Mouse (Mus musculus) hindbrain, embryonic 16.5 days (tissue): ENCODE measurements around the gene Gm2056. TPM values are rescaled to one million over a fixed set of nuclear protein-coding genes. Genes with fewer than 3 reads are reported as not detected.
"Not testable (repeated sequence)": the region's sequence is repeated elsewhere in the genome, so short reads cannot be mapped to it uniquely, and the experiment has no call there.

Experiments
- ATAC-seq: fragments of 200-750 bp; cut with Nextera tagmentation; 2 replicates; pipeline ENCODE4 v1.8.0; 2017; ENCODE audit warnings: moderate TSS enrichment, moderate library complexity
- H3K27ac ChIP-seq: fragments of 300-500 bp; sonication (generic); 2 replicates; pipeline ENCODE4 v1.5.1; 2014; ENCODE audit warnings: low read depth, mild to moderate bottlenecking, control low read depth, low read length, moderate library complexity
- H3K27me3 ChIP-seq: fragments of 300-500 bp; sonication (generic); replicated peaks from 2 replicates; pipeline ENCODE4 v1.6.1; 2014; ENCODE audit warnings: low read length; ENCODE audit not compliant: control insufficient read depth, insufficient read depth
- H3K36me3 ChIP-seq: fragments of 300-500 bp; sonication (generic); 2 replicates; pipeline ENCODE4 v1.6.1; 2014; ENCODE audit warnings: mild to moderate bottlenecking, low read length, moderate library complexity, mixed read lengths; ENCODE audit not compliant: control insufficient read depth, insufficient read depth
- H3K4me1 ChIP-seq: fragments of 300-500 bp; sonication (generic); 2 replicates; pipeline ENCODE4 v1.6.1; 2014; ENCODE audit warnings: low read depth, low read length; ENCODE audit not compliant: control insufficient read depth, insufficient read depth
- H3K4me2 ChIP-seq: fragments of 300-500 bp; sonication (generic); 2 replicates; pipeline ENCODE4 v1.6.1; 2014; ENCODE audit warnings: mild to moderate bottlenecking, low read length, control low read depth, moderate library complexity
- H3K4me3 ChIP-seq: fragments of 300-500 bp; sonication (generic); 2 replicates; pipeline ENCODE4 v1.5.1; 2014; ENCODE audit warnings: mild to moderate bottlenecking, low read length, control low read depth, moderate library complexity
- H3K9ac ChIP-seq: fragments of 300-500 bp; sonication (generic); 2 replicates; pipeline ENCODE4 v1.6.1; 2014; ENCODE audit warnings: low read depth, mild to moderate bottlenecking, control low read depth, low read length, moderate library complexity
- H3K9me3 ChIP-seq: fragments of 300-500 bp; sonication (generic); 2 replicates; pipeline ENCODE4 v1.6.1; 2014; ENCODE audit warnings: mild to moderate bottlenecking, low read length, moderate library complexity; ENCODE audit not compliant: control insufficient read depth
- WGBS: fragments of 180-500 bp; shearing (Covaris S2); extraction: QIAGEN DNeasy Blood & Tissue Kit; methylation state at CpG from one replicate; pipeline ENCODE4 v1.1.7; 2014; 5-methylcytosine and 5-hydroxymethylcytosine counted together
- polyA plus RNA-seq: library from polyadenylated mRNA; unstranded; fragments of >200 nt; fragmentation: Nextera tagmentation; extraction: Ambion mirVana; gene quantifications from 2 replicates; pipeline ENCODE4 v1.2.1, GENCODE M21; 2015

The Gm2056 gene
- not detected in 2 replicates for polyA plus RNA-seq

GRCm38 (mm10) chr12:88026704-88027103, at the start of gene Gm2056:
Gene Gm2056, plus strand, starts transcription at chr12:88027004.
- not testable (repeated sequence) for H3K4me1 ChIP-seq
- 86% methylated on average over 1 of the region's 1 CpGs for WGBS

DNA sequence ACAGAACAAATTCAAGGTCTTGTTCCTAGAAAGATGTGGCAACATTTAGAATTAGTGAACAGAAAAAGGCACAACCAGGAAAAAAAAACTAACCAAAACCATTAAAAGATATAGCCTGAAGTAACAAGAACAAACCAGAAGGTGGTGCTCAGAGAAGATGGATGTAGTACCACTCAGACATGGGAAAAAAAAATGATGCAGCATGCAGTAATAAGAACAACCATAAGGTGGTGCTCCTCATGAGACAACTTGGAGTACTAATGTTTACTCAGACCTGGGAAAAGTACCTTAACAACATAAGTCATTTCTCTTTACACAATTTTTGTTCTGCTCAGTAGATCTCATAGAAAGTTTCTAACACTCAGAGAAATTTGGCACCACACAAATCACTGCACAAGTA, 42.8 kb upstream of the Gm2056 start:
- H3K9me3 ChIP-seq, H3K4me2 ChIP-seq, H3K27ac ChIP-seq, H3K4me1 ChIP-seq, ATAC-seq, H3K36me3 ChIP-seq, H3K9ac ChIP-seq, H3K4me3 ChIP-seq, H3K27me3 ChIP-seq: not testable (repeated sequence)

More at GRCm38 (mm10) chr12:88026704-88027103, at the start of gene Gm2056:
- not testable (repeated sequence) for H3K27me3 ChIP-seq, ATAC-seq, H3K36me3 ChIP-seq, H3K9ac ChIP-seq, H3K4me2 ChIP-seq, H3K27ac ChIP-seq, H3K9me3 ChIP-seq, H3K4me3 ChIP-seq

DNA sequence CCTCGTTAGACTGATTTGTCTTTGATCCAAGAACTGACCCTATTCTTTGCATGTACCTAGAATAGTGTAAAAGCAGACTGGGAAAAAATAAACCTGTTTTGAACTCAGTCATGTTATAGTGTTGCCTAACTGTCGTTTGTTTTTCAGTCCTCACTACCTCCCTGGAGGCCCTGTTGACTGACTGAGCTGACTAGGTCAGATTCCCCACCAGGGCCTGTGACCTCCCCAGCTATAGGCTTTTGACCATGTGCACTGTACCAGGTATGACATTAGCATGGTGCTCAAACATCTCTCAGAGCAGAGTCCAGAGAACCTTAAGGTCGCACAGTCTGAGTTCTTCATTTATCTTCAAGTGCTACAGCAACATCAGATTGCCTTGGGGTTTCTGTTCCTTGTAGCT, 22.7 kb upstream of the Gm2056 start:
- H3K9ac ChIP-seq, H3K4me1 ChIP-seq, H3K9me3 ChIP-seq, H3K36me3 ChIP-seq, ATAC-seq, H3K4me2 ChIP-seq, H3K4me3 ChIP-seq, H3K27me3 ChIP-seq, H3K27ac ChIP-seq: not testable (repeated sequence)
- 71% methylated on average over 3 of the region's 3 CpGs for WGBS

DNA sequence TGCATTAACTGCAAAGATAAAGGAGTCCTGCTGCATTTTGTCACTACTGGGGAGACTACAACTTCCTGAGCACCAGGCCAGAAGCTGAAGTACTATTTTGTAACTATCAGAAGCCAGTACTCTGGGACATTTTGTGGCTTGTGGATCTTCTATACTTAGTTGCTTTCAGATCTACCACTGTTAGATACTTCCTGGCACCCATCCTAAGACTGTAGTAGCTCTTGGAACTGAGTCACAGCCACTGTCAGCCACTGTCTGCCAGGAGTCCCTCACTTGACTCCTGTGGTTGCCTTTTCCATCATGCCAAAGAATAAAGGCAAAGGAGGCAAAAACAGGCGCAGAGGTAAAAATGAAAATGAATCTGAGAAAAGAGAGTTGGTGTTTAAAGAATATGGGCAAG, 15.3 kb upstream of the Gm2056 start, which contains the start of gene Gm2075:
Gene Gm2075 (plus strand): TSS at position 301 of the 400 bp plus-strand sequence.
- not testable (repeated sequence) for H3K4me2 ChIP-seq, H3K27ac ChIP-seq, H3K36me3 ChIP-seq, H3K4me3 ChIP-seq, H3K9me3 ChIP-seq, H3K4me1 ChIP-seq, H3K27me3 ChIP-seq, H3K9ac ChIP-seq, ATAC-seq
- WGBS, result no CpG with 5 or more reads among the region's 1 CpGs

DNA sequence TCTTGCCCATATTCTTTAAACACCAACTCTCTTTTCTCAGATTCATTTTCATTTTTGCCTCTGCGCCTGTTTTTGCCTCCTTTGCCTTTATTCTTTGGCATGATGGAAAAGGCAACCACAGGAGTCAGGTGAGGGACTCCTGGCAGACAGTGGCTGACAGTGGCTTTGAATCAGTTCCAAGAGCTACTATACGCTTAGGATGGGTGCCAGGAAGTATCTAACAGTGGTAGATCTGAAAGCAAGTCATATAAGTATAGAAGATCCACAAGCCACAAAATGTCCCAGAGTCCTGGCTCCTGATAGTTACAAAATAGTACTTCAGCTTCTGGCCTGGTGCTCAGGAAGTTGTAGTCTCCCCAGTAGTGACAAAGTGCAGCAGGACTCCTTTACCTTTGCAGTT, 8.1 kb upstream of the Gm2056 start, which contains the start of gene Gm6803:
Gene Gm6803 (minus strand): TSS at position 101 of the 400 bp plus-strand sequence.
- 72% methylated on average over 1 of the region's 2 CpGs for WGBS
- H3K4me3 ChIP-seq, H3K36me3 ChIP-seq, H3K9ac ChIP-seq, H3K4me2 ChIP-seq, H3K27me3 ChIP-seq, ATAC-seq, H3K9me3 ChIP-seq, H3K4me1 ChIP-seq, H3K27ac ChIP-seq: not testable (repeated sequence)

DNA sequence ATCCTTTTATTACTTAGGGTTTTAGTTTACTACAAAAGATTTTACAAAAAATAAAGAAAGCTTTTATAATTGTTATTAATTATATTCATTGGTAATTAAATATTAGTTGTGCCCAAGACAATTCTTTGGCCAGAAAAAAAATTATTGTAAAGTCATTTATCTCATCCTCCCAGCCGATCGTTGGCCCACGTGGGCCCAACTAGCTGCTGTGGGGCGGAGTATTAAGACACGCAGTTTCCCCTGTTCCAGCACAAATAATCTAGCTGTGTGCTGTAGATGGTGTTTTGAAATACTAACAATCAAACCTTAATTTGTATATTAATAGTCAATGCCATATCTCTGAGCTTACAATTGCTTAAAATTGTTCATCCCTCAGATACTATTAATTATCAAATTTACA, 5.4 kb downstream of the Gm2056 start:
- not testable (repeated sequence) for H3K4me1 ChIP-seq, H3K9me3 ChIP-seq, H3K27ac ChIP-seq, H3K9ac ChIP-seq, H3K4me2 ChIP-seq, H3K4me3 ChIP-seq, H3K27me3 ChIP-seq, ATAC-seq, H3K36me3 ChIP-seq
- WGBS, result 93% methylated on average over 5 of the region's 5 CpGs

DNA sequence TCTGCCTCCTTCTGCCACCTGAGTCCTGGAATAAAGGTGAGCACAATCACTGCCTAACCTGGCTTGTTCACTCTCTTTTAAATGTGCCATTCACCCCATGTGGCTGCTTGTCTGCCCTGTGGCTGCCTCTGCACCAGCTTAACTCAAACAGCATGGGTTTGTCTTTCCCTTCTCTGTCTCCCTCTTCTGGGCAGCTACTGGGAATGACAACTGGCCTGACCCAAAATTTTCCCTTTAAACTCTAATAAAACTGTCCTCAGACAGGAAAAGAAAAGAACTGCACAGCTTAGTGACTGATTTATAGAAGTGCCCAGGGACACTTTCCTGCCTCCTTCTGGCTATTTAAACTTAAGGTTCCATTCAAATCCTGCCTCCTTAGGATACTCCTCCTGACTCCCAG, 12.3 kb downstream of the Gm2056 start:
- H3K4me1 ChIP-seq, ATAC-seq, H3K9me3 ChIP-seq, H3K27ac ChIP-seq, H3K27me3 ChIP-seq, H3K9ac ChIP-seq, H3K4me2 ChIP-seq, H3K36me3 ChIP-seq, H3K4me3 ChIP-seq: not testable (repeated sequence)

DNA sequence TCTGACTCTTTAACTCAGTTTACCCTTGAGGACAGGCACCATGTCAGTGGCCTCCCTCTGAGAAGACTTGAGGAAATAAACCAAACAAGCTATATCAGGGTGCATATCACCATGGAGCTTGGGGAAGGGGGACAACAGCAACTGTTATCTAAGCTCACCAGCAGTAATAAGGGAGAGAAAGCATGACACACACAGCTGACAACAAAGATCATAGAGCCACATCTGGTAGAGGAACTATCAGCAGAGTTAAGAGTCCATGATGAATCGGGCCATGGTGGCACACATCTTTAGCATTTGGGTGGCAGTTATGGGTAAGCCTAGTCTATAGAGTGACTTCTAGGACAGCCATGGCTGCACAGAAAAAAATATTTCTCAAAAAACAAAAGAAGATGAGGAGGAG, 12.9 kb downstream of the Gm2056 start:
- not testable (repeated sequence) for H3K36me3 ChIP-seq, H3K9me3 ChIP-seq, ATAC-seq, H3K4me3 ChIP-seq, H3K9ac ChIP-seq, H3K4me1 ChIP-seq, H3K4me2 ChIP-seq, H3K27ac ChIP-seq, H3K27me3 ChIP-seq
- WGBS, result 95% methylated on average over 1 of the region's 1 CpGs

DNA sequence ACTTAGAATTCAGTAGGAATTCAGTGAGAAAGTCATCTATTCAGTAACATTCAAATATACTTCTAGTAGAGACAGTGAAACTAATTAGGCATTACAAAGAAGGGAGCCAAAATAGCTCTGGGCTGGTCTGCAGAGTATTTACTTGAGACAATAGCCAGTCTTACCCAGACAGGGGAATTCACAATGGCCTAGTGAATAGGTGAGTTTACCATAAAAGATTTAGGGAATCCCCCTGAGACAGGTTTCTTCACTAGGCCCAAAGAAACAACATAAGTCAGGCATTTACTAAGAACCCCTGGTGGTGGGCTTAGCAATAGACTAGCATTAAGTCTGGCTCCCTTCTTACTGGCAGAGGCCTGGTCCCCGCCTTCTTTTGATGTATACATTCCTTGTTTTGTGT, 18.4 kb downstream of the Gm2056 start:
- not testable (repeated sequence) for H3K4me1 ChIP-seq, H3K27me3 ChIP-seq, H3K9ac ChIP-seq, H3K4me2 ChIP-seq, ATAC-seq, H3K4me3 ChIP-seq, H3K27ac ChIP-seq, H3K36me3 ChIP-seq, H3K9me3 ChIP-seq
- 40% methylated on average over 1 of the region's 1 CpGs for WGBS
